Mouse (Mus musculus) gastrocnemius, adult 18-20 months (tissue): ENCODE data around the gene Phlda1. TPM values are rescaled to one million over a fixed set of nuclear protein-coding genes. Genes with fewer than 3 reads are reported as not detected.
"Not testable (repeated sequence)": the region's sequence is repeated elsewhere in the genome, so short reads cannot be mapped to it uniquely, and the experiment has no call there.

Source experiments
- DNase-seq: peaks from one replicate; pipeline ENCODE4 v3.0.0; 2021; ENCODE audit warnings: low spot score
- long read RNA-seq, 2 experiments: library from polyadenylated mRNA; stranded (forward); transcript quantifications; one replicate each; pipeline ENCODE4 v2.0.0; 2021
- total RNA-seq, 2 experiments: library from RNA; stranded (reverse); gene quantifications; 2 replicates each; pipeline ENCODE4 v1.2.3; 2021

The Phlda1 gene
- total RNA-seq = 1 to 10 TPM; 2.7 to 4.7 TPM
- long read RNA-seq, experiment 1, transcript Phlda1-201 (2 exons, 1,949 nt) = major isoform, 5 of 5 reads
- long read RNA-seq, experiment 1, partial matches to known transcripts = 0 of 5 reads
- long read RNA-seq, experiment 1, other reads (novel, unspliced or antisense) = 0 of 5 reads
- long read RNA-seq, experiment 2, partial matches to known transcripts = 0 of 3 reads
- long read RNA-seq, experiment 2, other reads (novel, unspliced or antisense) = 0 of 3 reads

DNA sequence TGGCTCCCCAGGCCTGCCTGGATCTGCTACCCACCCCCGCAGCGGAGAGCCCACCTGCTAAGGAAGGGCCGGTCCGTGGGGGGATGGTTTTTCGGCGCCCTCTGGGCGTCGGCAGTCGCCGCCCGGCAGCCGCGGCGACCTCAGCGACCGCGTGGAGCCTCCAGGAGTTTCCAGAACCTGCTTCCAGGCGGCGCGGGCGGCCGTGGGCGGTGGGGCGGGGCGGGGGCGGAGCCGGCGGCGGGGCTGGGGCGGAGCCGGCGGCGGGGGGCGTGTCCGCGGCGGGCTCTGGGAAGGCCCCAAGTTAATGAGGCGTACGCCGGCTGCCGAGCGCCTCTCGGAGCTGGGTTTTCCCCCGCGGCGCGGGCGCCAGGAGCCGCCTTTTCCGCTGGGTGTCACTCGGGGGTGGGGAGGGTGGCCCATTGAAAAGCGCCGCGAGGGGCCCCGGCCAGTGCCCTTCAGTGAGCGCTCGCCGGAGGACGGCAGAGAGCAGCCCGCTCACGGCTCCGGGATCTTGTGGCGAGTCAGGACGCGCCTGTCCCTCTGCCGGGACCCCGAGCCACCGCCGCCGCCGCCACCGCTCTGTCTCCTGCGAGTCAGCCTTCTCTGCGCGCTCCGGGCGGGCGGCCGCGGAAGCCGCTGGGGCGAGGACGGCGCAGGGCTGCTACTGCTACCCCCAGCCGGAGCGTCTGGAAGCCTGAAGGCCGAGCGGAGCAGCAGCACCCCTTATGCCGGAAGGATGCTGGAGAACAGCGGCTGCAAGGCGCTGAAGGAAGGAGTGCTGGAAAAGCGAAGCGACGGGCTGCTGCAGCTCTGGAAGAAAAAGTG lies at the start of gene Phlda1:
Gene Phlda1, plus strand, starts transcription at position 186 of the 825 bp plus-strand sequence.
- DNase-seq = peak; percentile 94

DNA sequence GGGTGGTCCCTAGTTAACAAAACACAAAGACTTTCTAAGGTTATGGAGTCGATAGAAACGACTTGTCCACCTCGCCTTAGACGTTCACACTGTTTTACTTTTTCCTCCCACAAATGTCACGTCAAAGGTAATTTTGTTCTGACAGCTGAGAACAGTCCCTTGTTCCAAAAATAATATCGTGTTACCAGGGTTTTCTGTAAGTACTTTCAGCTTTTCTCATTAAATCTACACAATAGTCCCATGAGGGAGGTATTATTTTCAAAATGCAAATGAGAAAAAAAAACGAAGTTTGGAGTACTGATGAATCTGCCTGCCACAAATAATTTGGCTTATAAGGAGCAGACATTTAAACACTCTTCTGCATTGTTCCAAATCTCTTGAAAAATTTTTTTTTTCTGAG lies 48.0 kb upstream of the Phlda1 start:
- DNase-seq = no peak

DNA sequence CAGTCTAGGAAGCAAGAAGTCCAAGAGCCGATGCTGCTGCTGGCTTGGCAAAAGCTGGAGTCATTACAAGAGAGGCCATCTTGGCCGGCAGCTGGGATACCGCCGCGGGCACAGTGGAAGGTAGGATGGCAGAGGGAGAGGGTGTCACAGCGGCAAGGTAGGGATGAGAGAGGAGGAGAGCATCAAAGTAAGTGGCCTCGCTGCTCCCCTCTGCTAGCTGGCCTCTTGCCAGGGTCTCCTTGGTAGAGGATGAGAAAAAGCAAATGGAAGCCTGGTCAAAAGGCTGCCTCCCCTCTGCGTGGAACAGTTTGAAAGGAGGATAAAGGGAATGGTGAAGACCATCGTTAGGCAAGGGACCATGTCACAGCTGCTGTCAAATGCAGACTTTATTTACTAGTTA lies 47.0 kb upstream of the Phlda1 start:
- no peak for DNase-seq

DNA sequence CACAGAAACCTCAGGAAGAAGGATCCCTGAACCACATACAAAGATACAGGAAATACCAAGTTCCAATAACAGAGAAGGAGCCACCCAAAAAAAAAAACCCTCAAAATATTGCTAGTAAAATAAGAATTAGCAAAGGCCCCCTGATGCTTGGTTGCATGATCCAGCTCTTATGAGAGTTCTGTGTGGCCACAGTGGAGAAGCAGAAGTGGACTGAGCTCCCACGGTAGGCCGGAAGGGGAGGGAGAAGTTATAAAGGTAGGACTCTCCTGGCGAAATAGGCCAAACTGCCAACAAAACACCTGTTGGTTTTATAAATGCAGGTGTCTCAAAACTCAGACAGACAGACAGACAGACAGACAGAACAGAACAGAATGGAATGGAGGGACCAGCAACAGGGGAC lies 46.2 kb upstream of the Phlda1 start:
- no peak for DNase-seq

DNA sequence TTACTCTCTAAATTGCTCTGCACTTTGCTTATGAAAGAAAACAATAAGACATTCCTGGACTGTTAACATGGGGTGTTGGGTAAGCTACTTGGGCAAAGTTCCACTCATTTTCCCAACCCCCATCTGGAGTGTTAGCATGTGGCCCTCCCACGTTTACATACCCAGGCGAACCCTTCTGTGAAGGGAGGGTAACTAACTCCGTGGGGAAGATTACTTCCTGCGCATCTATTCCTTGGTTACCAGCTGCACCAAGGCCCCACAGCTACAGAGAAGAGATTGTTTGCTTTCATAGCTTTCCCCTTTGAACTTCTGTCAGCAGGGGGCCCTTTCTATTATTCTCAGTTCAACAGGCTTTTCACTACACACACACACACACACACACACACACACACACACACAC lies 45.7 kb upstream of the Phlda1 start:
- no peak for DNase-seq

DNA sequence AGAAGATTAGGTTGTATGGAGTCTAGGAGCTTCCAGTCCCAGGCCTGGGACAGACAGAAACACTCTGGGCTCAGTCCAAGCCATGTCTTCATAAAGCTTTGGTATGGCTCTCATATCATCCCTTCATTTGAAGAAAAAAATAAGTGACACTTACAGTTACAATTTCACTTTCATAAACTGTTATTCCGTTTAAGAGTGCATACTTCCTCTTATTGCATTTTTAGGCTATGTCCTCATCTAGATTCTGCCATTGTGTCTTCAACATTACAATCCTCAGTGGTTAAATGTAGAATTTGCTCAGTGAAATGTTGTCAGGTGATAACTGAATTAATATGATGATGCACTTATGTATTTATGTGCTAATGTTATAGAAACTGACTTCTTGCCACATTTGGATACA lies 41.3 kb upstream of the Phlda1 start:
- no peak for DNase-seq

DNA sequence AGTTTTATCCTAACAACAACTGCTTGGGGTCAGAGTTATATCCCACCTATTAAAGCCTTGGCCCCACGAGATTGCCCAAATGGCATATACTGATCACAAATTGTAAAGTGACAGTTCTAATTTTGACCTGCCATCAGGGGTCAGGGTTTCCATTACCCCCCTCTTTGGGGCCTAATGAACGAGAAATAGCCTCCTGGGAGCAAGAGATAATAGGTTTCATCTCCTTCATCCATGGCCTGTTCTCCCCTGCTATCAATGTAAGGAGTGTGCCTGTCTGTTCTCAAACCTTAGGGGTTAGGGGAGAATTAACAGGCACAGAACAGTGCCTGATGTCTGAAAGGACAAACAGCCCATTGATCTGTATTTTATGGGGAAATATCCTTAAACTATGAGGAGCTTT lies 40.7 kb upstream of the Phlda1 start:
- DNase-seq = no peak

DNA sequence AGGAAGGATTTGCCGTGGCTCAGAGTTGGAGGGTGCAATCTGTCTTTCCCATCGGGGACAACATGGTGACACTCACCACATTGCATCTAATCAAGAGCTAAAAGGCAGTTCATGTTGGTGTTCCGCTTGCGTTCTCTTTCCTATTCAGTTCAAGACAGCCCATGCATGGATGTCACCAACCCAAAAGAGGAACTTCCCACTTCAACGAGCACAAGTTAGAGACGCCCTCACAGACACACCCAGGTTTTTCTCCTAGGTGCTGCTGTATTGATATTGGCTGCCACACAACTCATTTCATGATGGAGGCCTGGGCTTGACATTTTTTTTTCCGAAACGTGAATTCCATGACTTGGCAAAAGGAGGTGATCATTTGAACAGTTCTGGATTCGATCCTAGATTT lies 34.9 kb upstream of the Phlda1 start:
- no peak for DNase-seq

DNA sequence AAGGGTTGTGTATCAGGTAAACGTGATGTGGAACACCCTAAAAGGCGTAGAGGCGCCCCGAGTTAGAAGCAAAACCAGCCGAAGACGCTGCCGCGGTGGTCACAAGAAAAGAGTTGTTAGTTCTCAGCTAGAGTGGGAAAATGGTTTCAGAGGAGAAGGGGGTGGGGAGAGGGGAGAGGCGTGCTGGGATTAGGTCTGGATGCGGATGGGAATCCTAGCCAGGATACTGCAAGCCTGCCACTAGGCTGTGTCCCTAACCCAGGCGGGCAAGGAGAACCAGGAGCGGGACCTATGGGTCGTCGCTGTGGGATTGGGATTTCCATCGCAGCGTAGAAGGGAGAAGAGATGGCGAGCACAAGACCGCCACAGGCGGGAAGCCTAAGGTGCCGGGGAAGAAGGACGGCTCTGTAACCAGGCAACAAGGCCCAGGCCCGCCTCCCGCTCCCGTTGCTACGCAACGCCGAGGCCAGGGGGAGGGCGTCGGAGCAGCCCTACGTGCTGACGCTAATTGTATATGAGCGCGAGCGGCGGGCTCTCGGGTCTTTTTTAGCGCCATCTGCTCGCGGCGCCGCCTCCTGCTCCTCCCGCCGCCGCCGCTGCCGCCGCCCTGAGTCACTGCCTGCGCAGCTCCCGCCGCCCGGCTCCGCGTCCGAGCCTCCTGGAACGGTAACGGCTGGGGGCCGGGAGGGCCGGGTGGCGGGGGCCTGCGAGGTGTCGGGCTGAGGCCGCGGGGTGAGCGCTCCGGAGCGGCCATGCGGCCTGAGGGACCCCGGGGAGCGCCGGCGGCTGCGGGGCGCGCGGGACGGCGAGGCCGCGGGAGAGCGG lies 33.2 kb upstream of the Phlda1 start, which contains the start of gene Nap1l1:
Gene Nap1l1, plus strand, starts transcription at position 538 of the 825 bp plus-strand sequence.
- DNase-seq = peak; percentile 97

DNA sequence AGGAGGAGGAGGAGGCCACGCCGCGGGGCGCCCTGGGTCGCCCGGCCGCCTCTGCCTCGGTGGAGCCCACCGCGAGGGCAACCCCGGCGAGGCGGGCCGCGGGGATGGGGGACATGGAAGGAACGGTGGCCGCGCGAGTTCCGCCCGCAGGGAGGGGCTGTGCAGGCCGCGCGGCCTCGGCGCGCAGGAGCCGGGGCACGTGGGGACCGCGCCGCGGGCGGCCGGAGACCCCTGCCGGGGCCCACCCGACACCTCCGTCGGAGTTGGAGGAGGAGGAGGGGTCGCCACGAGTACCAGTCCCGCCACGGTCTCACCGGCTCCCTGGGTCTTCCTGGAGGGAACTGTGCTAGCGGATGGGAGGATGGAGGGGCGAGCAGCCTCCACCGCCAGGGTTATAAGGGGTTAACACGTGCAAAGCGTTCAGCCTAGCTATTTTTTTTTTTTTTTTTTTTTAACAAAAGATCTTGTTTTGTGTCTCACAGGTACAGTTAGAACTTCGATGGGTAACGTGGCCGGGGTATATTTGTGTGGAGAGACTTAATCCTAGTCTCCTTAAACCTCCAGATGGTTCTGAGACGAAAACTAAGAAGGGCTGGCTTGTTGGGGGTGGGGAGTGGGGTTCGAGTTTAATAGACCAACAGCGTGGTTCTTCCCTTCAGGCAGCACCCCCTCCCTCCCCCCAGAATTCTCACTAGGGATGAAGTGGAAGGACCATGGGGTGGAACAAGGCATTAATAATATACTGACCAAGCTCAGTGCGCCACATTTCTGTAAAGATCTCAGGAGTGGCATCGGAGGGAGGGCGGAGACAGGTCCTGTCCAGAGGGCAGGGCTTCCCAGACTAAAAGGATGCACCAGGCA lies 32.3 kb upstream of the Phlda1 start:
- DNase-seq = peak; percentile 10

DNA sequence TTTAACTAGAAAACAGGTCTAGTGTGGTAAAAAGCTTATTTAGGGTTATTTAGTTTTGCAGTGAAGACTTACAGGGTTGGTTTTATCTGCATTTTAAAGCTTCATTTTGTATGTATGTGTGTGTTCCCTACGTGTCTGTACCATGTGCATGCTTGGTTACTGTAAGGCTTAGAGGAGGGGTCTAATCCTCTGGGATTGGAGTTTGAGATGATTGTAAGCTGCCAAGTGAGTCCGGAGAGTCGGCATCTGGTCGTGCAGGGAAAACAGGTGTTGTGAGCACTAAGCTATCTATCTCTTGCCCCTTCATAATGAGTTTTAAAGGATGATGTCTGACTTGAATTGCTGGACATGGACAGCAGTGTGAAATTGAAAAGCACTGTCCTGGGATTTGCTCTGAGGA lies 29.8 kb upstream of the Phlda1 start:
- no peak for DNase-seq

DNA sequence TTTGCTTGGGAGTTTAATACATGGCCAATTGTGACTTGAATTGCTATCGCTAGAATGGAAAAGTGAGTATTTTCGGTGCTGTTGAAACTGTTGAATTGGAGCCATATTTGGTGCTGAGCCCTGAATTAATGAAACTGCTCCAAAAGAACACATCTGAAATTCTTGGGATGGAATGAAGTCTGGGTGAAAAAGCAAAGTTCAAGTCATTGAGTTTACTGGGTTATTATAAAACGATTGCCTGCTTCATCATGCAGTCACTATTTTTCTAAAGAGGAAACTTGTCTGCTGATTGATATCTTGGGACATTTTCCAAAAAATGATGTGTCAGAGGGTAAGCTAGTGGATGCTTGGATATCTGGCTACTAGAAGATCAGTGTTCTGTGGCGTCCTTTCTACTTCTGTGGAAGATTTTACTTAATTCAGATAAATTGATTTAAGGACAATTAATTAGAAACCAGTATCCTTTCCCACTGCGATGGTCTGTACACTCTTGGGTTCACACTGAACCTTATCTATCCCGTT lies 29.0 kb upstream of the Phlda1 start:
- no peak for DNase-seq

DNA sequence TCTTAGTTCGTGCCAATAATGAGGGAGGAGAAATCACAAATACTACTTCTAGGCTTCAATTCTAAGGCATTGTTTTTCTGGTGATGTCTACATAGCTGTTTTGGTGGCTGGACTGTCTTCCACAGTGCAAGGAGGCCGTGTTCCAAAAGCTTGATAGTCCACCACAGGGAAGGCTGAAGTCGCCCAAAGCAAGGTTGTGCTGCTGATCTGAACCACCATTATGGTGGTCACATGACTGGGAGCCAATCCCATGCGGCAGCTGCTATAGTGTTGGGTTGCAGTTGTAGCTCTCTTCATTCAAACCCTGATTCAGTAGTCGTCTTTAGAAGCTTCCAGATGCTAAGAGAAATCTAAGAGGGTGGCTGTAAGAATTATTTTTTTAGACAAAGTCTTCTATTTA lies 26.5 kb upstream of the Phlda1 start:
- no peak for DNase-seq

DNA sequence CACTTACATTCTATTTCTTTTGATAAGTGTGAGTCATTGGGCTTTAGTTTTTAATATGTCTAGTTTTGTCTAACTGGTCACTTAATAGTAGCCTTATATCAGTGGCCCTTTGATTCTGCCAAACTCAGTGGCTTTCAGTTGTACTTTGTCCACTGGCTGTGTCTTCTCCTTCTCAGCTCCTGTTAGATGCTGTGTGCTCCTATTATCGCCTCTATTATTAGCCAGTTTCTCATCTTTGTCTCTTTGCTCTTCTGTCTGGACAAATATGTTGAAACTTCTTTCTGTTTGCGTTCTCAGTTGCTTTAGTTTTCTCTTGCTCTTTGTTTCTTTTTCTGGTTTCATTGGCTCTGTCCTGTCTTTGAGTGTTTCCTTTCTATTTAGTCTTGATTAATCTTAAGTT lies 23.4 kb upstream of the Phlda1 start:
- DNase-seq = no peak

DNA sequence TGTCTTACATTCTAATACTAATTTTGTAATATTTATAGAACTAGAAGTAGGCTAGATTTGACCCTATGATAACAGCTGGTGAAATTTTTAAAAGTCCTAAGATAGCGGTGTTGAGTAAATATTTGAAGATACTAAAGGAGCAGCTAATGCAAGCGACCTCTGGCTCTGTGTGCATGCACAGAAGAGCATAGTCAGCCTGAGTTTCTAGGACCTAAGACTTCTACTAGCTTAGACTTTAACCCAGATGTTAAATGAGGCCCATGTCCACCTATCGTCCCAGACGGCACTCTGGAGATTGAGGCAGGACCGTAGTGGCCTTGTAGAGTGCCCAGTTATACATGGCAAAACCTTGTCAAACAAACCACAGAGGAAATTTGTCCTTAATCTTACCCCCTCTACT lies 22.0 kb upstream of the Phlda1 start:
- no peak for DNase-seq

DNA sequence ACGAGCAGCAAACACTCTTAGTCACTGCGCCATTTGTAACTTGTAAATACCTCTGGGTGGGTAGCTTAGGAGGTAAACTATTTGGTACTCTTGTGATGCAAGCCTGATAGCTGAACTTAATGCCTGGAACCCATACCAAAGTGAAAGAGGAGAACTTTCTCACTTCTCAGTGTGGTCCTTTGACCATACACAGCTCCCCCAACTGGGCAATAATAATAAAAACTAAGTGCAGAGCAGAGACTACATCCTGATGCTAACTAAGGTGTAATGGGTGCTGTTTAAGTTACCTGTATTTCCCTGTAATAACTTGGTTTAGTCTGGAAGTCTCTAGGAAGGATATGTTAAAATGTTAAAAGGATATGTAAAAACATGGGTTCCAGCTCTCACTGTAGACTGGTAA lies 17.3 kb upstream of the Phlda1 start:
- DNase-seq = no peak

DNA sequence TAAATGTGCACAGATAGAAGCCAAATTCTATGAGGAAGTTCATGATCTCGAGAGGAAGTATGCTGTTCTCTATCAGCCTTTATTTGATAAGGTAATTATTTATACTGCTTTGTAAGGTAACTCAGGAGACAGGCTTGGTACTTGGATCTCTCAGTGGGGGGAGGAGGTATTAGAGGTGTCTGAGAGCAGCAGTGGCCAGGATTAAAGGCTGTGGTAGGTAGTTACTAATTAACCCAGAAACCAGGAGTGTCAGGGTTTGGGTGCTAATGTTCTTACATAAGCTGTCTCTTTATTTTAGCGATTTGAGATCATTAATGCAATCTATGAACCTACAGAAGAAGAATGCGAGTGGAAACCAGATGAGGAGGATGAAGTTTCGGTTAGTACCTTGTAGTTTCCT lies 16.0 kb upstream of the Phlda1 start:
- not testable (repeated sequence) for DNase-seq

DNA sequence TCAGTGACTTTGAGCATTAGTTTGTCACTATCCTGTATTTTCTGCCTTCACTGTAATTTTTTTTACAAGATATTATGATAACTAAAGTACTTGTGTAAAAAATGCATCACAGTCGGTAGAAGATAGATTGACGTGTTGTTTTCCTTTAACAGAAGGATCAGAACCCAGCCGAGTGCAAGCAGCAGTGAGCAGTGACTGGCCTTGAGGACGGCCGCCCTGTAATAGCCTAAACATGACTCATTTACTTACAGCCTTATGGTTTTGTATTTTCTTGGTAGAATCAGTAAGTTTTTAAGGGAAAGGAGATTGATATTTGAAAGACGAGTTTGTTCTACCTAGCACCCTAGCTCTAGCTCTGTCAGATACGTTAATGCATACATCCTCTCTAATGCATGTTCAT lies 10.2 kb upstream of the Phlda1 start:
- DNase-seq = no peak

DNA sequence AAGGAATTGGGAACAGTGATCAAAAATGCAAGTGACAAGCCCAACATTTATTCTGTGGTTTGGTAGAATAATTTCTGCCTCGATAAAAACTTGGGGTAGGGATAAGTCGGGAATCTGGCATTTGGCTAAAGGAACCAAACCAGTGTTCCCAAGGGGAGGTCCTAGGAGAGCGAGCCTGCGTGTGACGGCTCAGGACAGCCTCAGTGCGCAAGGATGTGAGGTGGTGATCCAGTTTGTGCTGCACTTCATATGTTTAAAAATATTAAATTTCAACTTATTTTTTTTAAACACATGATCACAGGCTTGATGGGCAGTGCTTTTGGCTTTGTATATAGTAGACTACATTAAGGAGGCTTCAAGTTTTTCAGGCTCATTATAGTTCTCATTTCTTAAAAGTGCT lies 6.2 kb upstream of the Phlda1 start:
- no peak for DNase-seq

DNA sequence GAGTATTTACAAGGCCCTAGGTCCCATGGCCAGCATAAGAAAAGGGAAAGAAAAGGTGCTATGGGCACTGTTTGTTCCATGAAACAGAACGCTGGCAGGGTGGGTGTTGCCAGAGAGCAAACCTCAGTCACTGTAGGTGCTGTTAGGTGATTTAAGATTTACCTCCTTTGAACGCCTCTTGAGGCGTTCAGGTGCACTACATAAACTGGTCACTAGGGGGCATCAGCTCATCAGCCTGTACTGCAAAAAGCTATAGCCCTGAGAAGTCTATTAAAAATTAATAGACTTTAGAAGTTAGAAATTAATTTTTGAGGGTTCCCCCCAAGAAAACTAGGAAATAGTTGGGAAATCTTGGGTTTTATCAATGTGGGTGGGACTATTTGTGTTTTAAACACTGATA lies 3.0 kb upstream of the Phlda1 start:
- DNase-seq = peak; percentile 80

DNA sequence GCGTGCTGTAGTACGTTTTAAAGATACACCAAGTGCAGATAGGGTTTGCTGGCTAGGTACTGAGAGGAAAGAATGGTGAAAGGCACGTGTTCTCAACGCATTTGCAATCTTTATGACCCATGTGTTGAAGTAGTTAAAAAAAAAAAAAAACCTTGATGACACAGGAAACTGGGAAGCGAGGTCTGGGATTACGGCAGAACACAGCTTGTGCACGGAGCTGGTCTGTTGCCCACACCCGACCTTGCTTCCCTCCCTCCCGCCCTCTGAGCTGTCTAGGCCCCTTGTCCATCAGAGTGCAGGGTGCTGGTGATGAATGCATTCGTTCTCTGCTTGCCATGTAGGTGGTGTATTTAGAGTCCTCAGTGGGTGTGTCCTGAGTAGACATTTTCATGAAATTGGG lies 2.4 kb upstream of the Phlda1 start:
- no peak for DNase-seq
